In the genomic region with DNA sequence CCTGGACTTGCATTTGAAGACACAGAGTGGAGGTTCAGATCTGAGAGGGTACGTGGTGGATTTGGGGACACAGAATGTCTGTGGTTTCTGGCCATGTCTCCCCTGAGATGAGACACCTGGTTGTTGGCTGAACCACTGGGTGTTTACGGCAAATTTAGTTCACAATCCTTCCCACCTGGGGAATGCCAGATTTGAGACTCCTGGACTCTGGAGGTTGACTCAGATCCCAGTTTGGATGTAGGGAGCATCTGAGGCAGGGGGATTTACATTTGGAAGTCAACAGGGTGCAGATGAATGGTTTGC, we compare ENCODE assay signal across 9 mouse cellular contexts. TPM values are rescaled to one million over a fixed set of nuclear protein-coding genes. Genes with fewer than 3 reads are reported as not detected.
DNase-seq lines count a peak whose midpoint lies in the region; ATAC-seq and TF ChIP-seq lines count a peak whose summit lies in the region.
"Had no signal": no experiment of that assay in that cellular context is flagged by ENCODE, and none has a peak within 500 bp of the region (broad histone marks: within the 10 kb centered on the region; RNA-seq: fewer than 3 reads in every experiment).

No protein-coding gene starts in this region.

- 51% methylated on average over 2 of the region's 2 CpGs for WGBS in limb, embryonic 15.5 days
- WGBS in stomach, embryonic 16.5 days: 30% methylated on average over 2 of the region's 2 CpGs

- peak overlapping the region; percentile 81; the same call in 1 of the 2 replicates for H3K27ac ChIP-seq in testis, adult 2 months (ENCODE audit: control insufficient read depth, insufficient read depth, low read depth, low read length)
- H3K27ac ChIP-seq in limb, embryonic 15.5 days: peak overlapping the region; percentile 54; the same call in 1 of the 2 replicates
- peak overlapping the region; percentile 67 for H3K27ac ChIP-seq in stomach, embryonic 16.5 days (ENCODE audit: low read length)

- peak overlapping the region; percentile 90 for H3K4me3 ChIP-seq in erythroblast, embryonic 14.5 days (replicated peaks)
- H3K4me3 ChIP-seq in testis, adult 2 months (ENCODE audit: control insufficient read depth, low read depth, low read length): peak overlapping the region; percentile 84
- peak overlapping the region; percentile 82 for H3K4me3 ChIP-seq in limb, embryonic 15.5 days
- H3K4me3 ChIP-seq in stomach, embryonic 16.5 days (replicated peaks; ENCODE audit: low read length): peak overlapping the region; percentile 88

- peaks cover 68% of the 10 kb centered on the region for H3K36me3 ChIP-seq in erythroblast, embryonic 14.5 days (ENCODE audit: control insufficient read depth)
- H3K36me3 ChIP-seq in testis, adult 2 months (ENCODE audit: control insufficient read depth, insufficient read depth, low read length): no peaks in the 10 kb centered on the region
- peaks cover 31% of the 10 kb centered on the region for H3K36me3 ChIP-seq in limb, embryonic 15.5 days
- peaks cover 8% of the 10 kb centered on the region; the same call in 1 of the 2 replicates for H3K36me3 ChIP-seq in stomach, embryonic 16.5 days (ENCODE audit: control insufficient read depth, insufficient read depth, low read length)

- H3K27me3 ChIP-seq in erythroblast, embryonic 14.5 days (ENCODE audit: control insufficient read depth): no peaks in the 10 kb centered on the region
- H3K27me3 ChIP-seq in testis, adult 2 months (ENCODE audit: control insufficient read depth, insufficient read depth, low read length): no peaks in the 10 kb centered on the region
- H3K27me3 ChIP-seq in limb, embryonic 15.5 days: no peaks in the 10 kb centered on the region
- no peaks in the 10 kb centered on the region for H3K27me3 ChIP-seq in stomach, embryonic 16.5 days (ENCODE audit: control insufficient read depth, insufficient read depth, low read length)

- no peak for DNase-seq in testis, postnatal 10 days (ENCODE audit: low spot score)
- no peak for DNase-seq in frontal cortex, postnatal 10 days (ENCODE audit: low spot score in 2 of 2)
- DNase-seq in gastrocnemius, adult 8-10 months (ENCODE audit: low spot score in 2 of 2): no peak
- DNase-seq: cerebellum, postnatal 36 days had no signal

- no peak for TF ChIP-seq POLR2A in testis, adult 2 months (IDR thresholded peaks at IDR 0.05; ENCODE audit: control insufficient read depth, low read depth, low read length)

- H3K4me1 ChIP-seq in erythroblast, embryonic 14.5 days (ENCODE audit: control insufficient read depth): peaks cover 85% of the 10 kb centered on the region
- H3K4me1 ChIP-seq in testis, adult 2 months (ENCODE audit: control insufficient read depth, insufficient read depth, low read length): peaks cover 10% of the 10 kb centered on the region
- peaks cover 26% of the 10 kb centered on the region for H3K4me1 ChIP-seq in limb, embryonic 15.5 days
- H3K4me1 ChIP-seq in stomach, embryonic 16.5 days (ENCODE audit: control insufficient read depth, insufficient read depth, low read length): peaks cover 26% of the 10 kb centered on the region

- TF ChIP-seq CTCF in testis, adult 2 months (IDR thresholded peaks at IDR 0.05; ENCODE audit: control insufficient read depth, insufficient read depth, insufficient replicate concordance, low read depth, low read length): no peak

- peak overlapping the region; percentile 83 for H3K9ac ChIP-seq in limb, embryonic 15.5 days
- H3K9ac ChIP-seq in stomach, embryonic 16.5 days (ENCODE audit: low read length): peak overlapping the region; percentile 95

- peak overlapping the region; percentile 60 for H3K4me2 ChIP-seq in limb, embryonic 15.5 days
- H3K4me2 ChIP-seq in stomach, embryonic 16.5 days (ENCODE audit: low read depth, low read length): peak overlapping the region; percentile 74

- no peak for ATAC-seq in erythroblast, adult 5-6 weeks (replicated peaks; ENCODE audit: low FRiP score, poor library complexity, severe bottlenecking)
- ATAC-seq in limb, embryonic 15.5 days (ENCODE audit: insufficient number of reproducible peaks, low FRiP score, low TSS enrichment, low read depth): no peak
- no peak for ATAC-seq in stomach, embryonic 16.5 days (ENCODE audit: insufficient read depth, low FRiP score)

- no peaks in the 10 kb centered on the region for H3K9me3 ChIP-seq in erythroblast, embryonic 14.5 days (ENCODE audit: control insufficient read depth, low read length)
- no peaks in the 10 kb centered on the region for H3K9me3 ChIP-seq in limb, embryonic 15.5 days
- H3K9me3 ChIP-seq in stomach, embryonic 16.5 days (replicated peaks; ENCODE audit: control insufficient read depth, low read length): no peaks in the 10 kb centered on the region

RNA-seq across cellular contexts. Expression of a gene that starts 1.0 kb away (rescaled TPM):
- 62.5 and 67.4 TPM in 2 replicates for polyA plus RNA-seq in erythroblast, embryonic 14.5 days (2012)
- total RNA-seq in erythroblast, adult 5-6 weeks (2015; ENCODE audit: low replicate concordance): 286 and 325 TPM in 2 replicates
- total RNA-seq in erythroblast, adult 5-6 weeks (2017; ENCODE audit: low replicate concordance): 463 and 486 TPM in 2 replicates
- polyA plus RNA-seq in testis, adult 2 months (2012; rRNA removed): 161 and 178 TPM in 2 replicates
- polyA plus RNA-seq in limb, embryonic 15.5 days (2015; fragmentation: Nextera tagmentation; extraction: Ambion mirVana): 82.2 and 90.9 TPM in 2 replicates
- 69.2 and 79.0 TPM in 2 replicates for polyA plus RNA-seq in stomach, embryonic 16.5 days (2015; fragmentation: Nextera tagmentation; extraction: Ambion mirVana)
- 10 to 100 TPM; 14.8 to 18.5 (median 16.6) TPM for total RNA-seq in gastrocnemius, adult 8-10 months (2022)

RNA-seq across cellular contexts. Expression of a gene that starts 6.9 kb away (rescaled TPM):
- polyA plus RNA-seq in erythroblast, embryonic 14.5 days (2012): 29.2 and 34.1 TPM in 2 replicates
- 10.4 and 11.7 TPM in 2 replicates for total RNA-seq in erythroblast, adult 5-6 weeks (2015; ENCODE audit: low replicate concordance)
- total RNA-seq in erythroblast, adult 5-6 weeks (2017; ENCODE audit: low replicate concordance): 32.5 and 33.7 TPM in 2 replicates
- 38.5 and 46.3 TPM in 2 replicates for polyA plus RNA-seq in testis, adult 2 months (2012; rRNA removed)
- polyA plus RNA-seq in limb, embryonic 15.5 days (2015; fragmentation: Nextera tagmentation; extraction: Ambion mirVana): 79.8 and 88.7 TPM in 2 replicates
- 77.4 and 79.6 TPM in 2 replicates for polyA plus RNA-seq in stomach, embryonic 16.5 days (2015; fragmentation: Nextera tagmentation; extraction: Ambion mirVana)
- total RNA-seq in gastrocnemius, adult 8-10 months (2022): 10 to 100 TPM; 46.5 to 50.1 (median 47.4) TPM

RNA-seq across cellular contexts. Expression of a gene that starts 7.0 kb away (rescaled TPM):
- 0.08 and 0.20 TPM in 2 replicates for polyA plus RNA-seq in erythroblast, embryonic 14.5 days (2012)
- total RNA-seq in erythroblast, adult 5-6 weeks (2015; ENCODE audit: low replicate concordance): 2.5 and 3.7 TPM in 2 replicates
- 1.3 TPM in 1 of 2 replicates, not detected in the other for total RNA-seq in erythroblast, adult 5-6 weeks (2017; ENCODE audit: low replicate concordance)
- 1.2 and 1.6 TPM in 2 replicates for polyA plus RNA-seq in testis, adult 2 months (2012; rRNA removed)
- 2.1 and 3.1 TPM in 2 replicates for polyA plus RNA-seq in limb, embryonic 15.5 days (2015; fragmentation: Nextera tagmentation; extraction: Ambion mirVana)
- polyA plus RNA-seq in stomach, embryonic 16.5 days (2015; fragmentation: Nextera tagmentation; extraction: Ambion mirVana): 3.0 and 3.8 TPM in 2 replicates
- total RNA-seq in gastrocnemius, adult 8-10 months (2022): 1 to 10 TPM in 2 of 4 experiments, under 1 TPM in 2; 0.59 to 1.8 (median 1.1) TPM

RNA-seq across cellular contexts. Expression of a gene that starts 11.5 kb away (rescaled TPM):
- polyA plus RNA-seq in erythroblast, embryonic 14.5 days (2012): 0.26 and 0.80 TPM in 2 replicates
- total RNA-seq in erythroblast, adult 5-6 weeks (2015; ENCODE audit: low replicate concordance): not detected in 2 replicates
- total RNA-seq in erythroblast, adult 5-6 weeks (2017; ENCODE audit: low replicate concordance): 5.6 TPM in 1 of 2 replicates, not detected in the other
- 0.65 TPM in 1 of 2 replicates, not detected in the other for polyA plus RNA-seq in testis, adult 2 months (2012; rRNA removed)
- 0.51 and 1.7 TPM in 2 replicates for polyA plus RNA-seq in limb, embryonic 15.5 days (2015; fragmentation: Nextera tagmentation; extraction: Ambion mirVana)
- polyA plus RNA-seq in stomach, embryonic 16.5 days (2015; fragmentation: Nextera tagmentation; extraction: Ambion mirVana): 1.3 and 1.5 TPM in 2 replicates
- total RNA-seq in gastrocnemius, adult 8-10 months (2022): 1 to 10 TPM in 2 of 4 experiments, under 1 TPM in 1, not detected in 1; 0.43 to 1.1 (median 1.1) TPM

RNA-seq across cellular contexts. Expression of a gene that starts 11.7 kb away (rescaled TPM):
- polyA plus RNA-seq in erythroblast, embryonic 14.5 days (2012): 3.2 and 5.6 TPM in 2 replicates
- 15.6 and 27.0 TPM in 2 replicates for total RNA-seq in erythroblast, adult 5-6 weeks (2015; ENCODE audit: low replicate concordance)
- total RNA-seq in erythroblast, adult 5-6 weeks (2017; ENCODE audit: low replicate concordance): 35.7 and 41.5 TPM in 2 replicates
- polyA plus RNA-seq in testis, adult 2 months (2012; rRNA removed): 273 and 296 TPM in 2 replicates
- polyA plus RNA-seq in limb, embryonic 15.5 days (2015; fragmentation: Nextera tagmentation; extraction: Ambion mirVana): 0.60 and 1.6 TPM in 2 replicates
- polyA plus RNA-seq in stomach, embryonic 16.5 days (2015; fragmentation: Nextera tagmentation; extraction: Ambion mirVana): 2.9 and 3.0 TPM in 2 replicates
- under 1 TPM; 0.22 to 0.68 (median 0.60) TPM for total RNA-seq in gastrocnemius, adult 8-10 months (2022)
